Mouse (Mus musculus): ENCODE data around the gene Dyrk3. TPM values are rescaled to one million over a fixed set of nuclear protein-coding genes. Genes with fewer than 3 reads are reported as not detected.

The Dyrk3 gene
- polyA plus RNA-seq, 1 experiment: 0.94 TPM

GRCm38 (mm10) chr1:131125987-131126744, 12.0 kb downstream of the Dyrk3 start:
- no peak overlapping the region for H3K4me3 ChIP-seq (ENCODE audit: insufficient read depth, low read depth, low read length)
- H3K27ac ChIP-seq (ENCODE audit: insufficient read depth, low read depth, low read length): no peak overlapping the region
- 65% methylated on average over 11 of the region's 11 CpGs for WGBS
- TF ChIP-seq POLR2A (IDR thresholded peaks at IDR 0.05; ENCODE audit: low read depth, low read length) (no peak), CTCF (conservative IDR thresholded peaks at IDR 0.05; ENCODE audit: insufficient read depth, insufficient read length, low read depth, low read length) (no peak)
- DNase-seq: peak; percentile 20
- H3K36me3 ChIP-seq (ENCODE audit: control insufficient read depth, insufficient read depth, low read length): no peaks in the 10 kb centered on the region
- H3K4me1 ChIP-seq (ENCODE audit: control insufficient read depth, insufficient read depth, low read length): no peaks in the 10 kb centered on the region
- no peaks in the 10 kb centered on the region for H3K27me3 ChIP-seq (replicated peaks; ENCODE audit: control insufficient read depth, insufficient read depth, low read length)

- no peaks in the 10 kb centered on the region for H3K4me1 ChIP-seq (ENCODE audit: control insufficient read depth, insufficient read depth, low read length)
- no peaks in the 10 kb centered on the region for H3K27me3 ChIP-seq (replicated peaks; ENCODE audit: control insufficient read depth, insufficient read depth, low read length)
- DNase-seq: no peak
- H3K4me3 ChIP-seq (ENCODE audit: insufficient read depth, low read depth, low read length): no peak overlapping the region
- no peaks in the 10 kb centered on the region for H3K36me3 ChIP-seq (ENCODE audit: control insufficient read depth, insufficient read depth, low read length)
- H3K27ac ChIP-seq (ENCODE audit: insufficient read depth, low read depth, low read length): no peak overlapping the region
- 70% methylated on average over 10 of the region's 10 CpGs for WGBS
- TF ChIP-seq CTCF (conservative IDR thresholded peaks at IDR 0.05; ENCODE audit: insufficient read depth, insufficient read length, low read depth, low read length) (no peak), POLR2A (IDR thresholded peaks at IDR 0.05; ENCODE audit: low read depth, low read length) (no peak)
Measured at GRCm38 (mm10) chr1:131123522-131124265, 14.4 kb downstream of the Dyrk3 start.

- Histone ChIP-seq H3K4me3 (ENCODE audit: insufficient read depth, low read depth, low read length) (no peak overlapping the region), H3K27ac (ENCODE audit: insufficient read depth, low read depth, low read length) (no peak overlapping the region), H3K27me3 (replicated peaks; ENCODE audit: control insufficient read depth, insufficient read depth, low read length) (no peaks in the 10 kb centered on the region), H3K4me1 (ENCODE audit: control insufficient read depth, insufficient read depth, low read length) (no peaks in the 10 kb centered on the region), H3K36me3 (ENCODE audit: control insufficient read depth, insufficient read depth, low read length) (no peaks in the 10 kb centered on the region)
- WGBS: 47% methylated on average over 3 of the region's 3 CpGs
- no peak for TF ChIP-seq POLR2A (IDR thresholded peaks at IDR 0.05; ENCODE audit: low read depth, low read length)
- TF ChIP-seq CTCF (conservative IDR thresholded peaks at IDR 0.05; ENCODE audit: insufficient read depth, insufficient read length, low read depth, low read length): peak; percentile 44; the same call in 1 of the 2 replicates
- DNase-seq: peak; percentile 40
Measured at GRCm38 (mm10) chr1:131121987-131122386, 16.2 kb downstream of the Dyrk3 start.

GRCm38 (mm10) chr1:131119026-131119425, 19.1 kb downstream of the Dyrk3 start:
- TF ChIP-seq POLR2A (IDR thresholded peaks at IDR 0.05; ENCODE audit: low read depth, low read length) (no peak), CTCF (conservative IDR thresholded peaks at IDR 0.05; ENCODE audit: insufficient read depth, insufficient read length, low read depth, low read length) (peak; percentile 73)
- no peaks in the 10 kb centered on the region for H3K27me3 ChIP-seq (replicated peaks; ENCODE audit: control insufficient read depth, insufficient read depth, low read length)
- H3K36me3 ChIP-seq (ENCODE audit: control insufficient read depth, insufficient read depth, low read length): no peaks in the 10 kb centered on the region
- H3K4me1 ChIP-seq (ENCODE audit: control insufficient read depth, insufficient read depth, low read length): no peaks in the 10 kb centered on the region
- no peak overlapping the region for H3K4me3 ChIP-seq (ENCODE audit: insufficient read depth, low read depth, low read length)
- DNase-seq: peak; percentile 55
- no peak overlapping the region for H3K27ac ChIP-seq (ENCODE audit: insufficient read depth, low read depth, low read length)
- 66% methylated on average over 2 of the region's 2 CpGs for WGBS

- H3K4me3 ChIP-seq (ENCODE audit: insufficient read depth, low read depth, low read length): no peak overlapping the region
- no peak for TF ChIP-seq POLR2A (IDR thresholded peaks at IDR 0.05; ENCODE audit: low read depth, low read length)
- TF ChIP-seq CTCF (conservative IDR thresholded peaks at IDR 0.05; ENCODE audit: insufficient read depth, insufficient read length, low read depth, low read length): no peak
- no peak overlapping the region for H3K27ac ChIP-seq (ENCODE audit: insufficient read depth, low read depth, low read length)
- DNase-seq: no peak
- no peaks in the 10 kb centered on the region for H3K36me3 ChIP-seq (ENCODE audit: control insufficient read depth, insufficient read depth, low read length)
- H3K4me1 ChIP-seq (ENCODE audit: control insufficient read depth, insufficient read depth, low read length): no peaks in the 10 kb centered on the region
- H3K27me3 ChIP-seq (replicated peaks; ENCODE audit: control insufficient read depth, insufficient read depth, low read length): no peaks in the 10 kb centered on the region
- 50% methylated on average over 10 of the region's 10 CpGs for WGBS
Measured at GRCm38 (mm10) chr1:131118530-131118929, 19.6 kb downstream of the Dyrk3 start.

GRCm38 (mm10) chr1:131116430-131117011, 21.6 kb downstream of the Dyrk3 start:
- Histone ChIP-seq H3K4me1 (ENCODE audit: control insufficient read depth, insufficient read depth, low read length) (peaks cover 4% of the 10 kb centered on the region), H3K27me3 (replicated peaks; ENCODE audit: control insufficient read depth, insufficient read depth, low read length) (no peaks in the 10 kb centered on the region), H3K27ac (ENCODE audit: insufficient read depth, low read depth, low read length) (no peak overlapping the region), H3K4me3 (ENCODE audit: insufficient read depth, low read depth, low read length) (no peak overlapping the region), H3K36me3 (ENCODE audit: control insufficient read depth, insufficient read depth, low read length) (no peaks in the 10 kb centered on the region)
- 66% methylated on average over 13 of the region's 13 CpGs for WGBS
- no peak for DNase-seq
- TF ChIP-seq POLR2A (IDR thresholded peaks at IDR 0.05; ENCODE audit: low read depth, low read length): no peak
- no peak for TF ChIP-seq CTCF (conservative IDR thresholded peaks at IDR 0.05; ENCODE audit: insufficient read depth, insufficient read length, low read depth, low read length)

GRCm38 (mm10) chr1:131115932-131116331, 22.2 kb downstream of the Dyrk3 start:
- peak; percentile 71 for DNase-seq
- no peak overlapping the region for H3K4me3 ChIP-seq (ENCODE audit: insufficient read depth, low read depth, low read length)
- H3K36me3 ChIP-seq (ENCODE audit: control insufficient read depth, insufficient read depth, low read length): no peaks in the 10 kb centered on the region
- peaks cover 4% of the 10 kb centered on the region for H3K4me1 ChIP-seq (ENCODE audit: control insufficient read depth, insufficient read depth, low read length)
- 7% methylated on average over 6 of the region's 6 CpGs for WGBS
- TF ChIP-seq POLR2A (IDR thresholded peaks at IDR 0.05; ENCODE audit: low read depth, low read length): no peak
- peak; percentile 89 for TF ChIP-seq CTCF (conservative IDR thresholded peaks at IDR 0.05; ENCODE audit: insufficient read depth, insufficient read length, low read depth, low read length)
- no peak overlapping the region for H3K27ac ChIP-seq (ENCODE audit: insufficient read depth, low read depth, low read length)
- no peaks in the 10 kb centered on the region for H3K27me3 ChIP-seq (replicated peaks; ENCODE audit: control insufficient read depth, insufficient read depth, low read length)
